Mouse (Mus musculus) liver, postnatal 0 days (tissue): ENCODE results near the gene Lysmd2. TPM values are rescaled to one million over a fixed set of nuclear protein-coding genes. Genes with fewer than 3 reads are reported as not detected.
"Not testable (repeated sequence)": the region's sequence is repeated elsewhere in the genome, so short reads cannot be mapped to it uniquely, and the experiment has no call there.

Source experiments
- ATAC-seq: fragments of 200-750 bp; cut with Nextera tagmentation; 2 replicates; pipeline ENCODE4 v1.8.0; 2017; ENCODE audit warnings: mild to moderate bottlenecking, moderate library complexity
- DNase-seq: peaks from one replicate; pipeline ENCODE4 v3.0.0-alpha.2; 2016
- H3K27ac ChIP-seq: fragments of 300-500 bp; sonication (generic); 2 replicates; pipeline ENCODE4 v1.5.1; 2014; ENCODE audit warnings: antibody characterized with exemption, moderate library complexity, mild to moderate bottlenecking, low read depth
- H3K27me3 ChIP-seq: fragments of 300-500 bp; sonication (generic); 2 replicates; pipeline ENCODE4 v1.6.1; 2014; ENCODE audit warnings: low read length, control low read depth, mixed read lengths; ENCODE audit not compliant: insufficient read depth
- H3K36me3 ChIP-seq: fragments of 300-500 bp; sonication (generic); replicated peaks from 2 replicates; pipeline ENCODE4 v1.6.1; 2014; ENCODE audit warnings: mild to moderate bottlenecking, control low read depth, low read length, moderate library complexity, mixed read lengths; ENCODE audit not compliant: insufficient read depth
- H3K4me1 ChIP-seq: fragments of 300-500 bp; sonication (generic); 2 replicates; pipeline ENCODE4 v1.6.1; 2014; ENCODE audit warnings: antibody characterized with exemption, mild to moderate bottlenecking, control low read depth; ENCODE audit not compliant: insufficient read depth
- H3K4me2 ChIP-seq: fragments of 300-500 bp; sonication (generic); 2 replicates; pipeline ENCODE4 v1.6.1; 2014; ENCODE audit warnings: low read depth, mild to moderate bottlenecking, low read length, moderate library complexity, mixed read lengths
- H3K4me3 ChIP-seq: fragments of 300-500 bp; sonication (generic); 2 replicates; pipeline ENCODE4 v1.5.1; 2014; ENCODE audit warnings: low read depth, low read length
- H3K9ac ChIP-seq: fragments of 300-500 bp; sonication (generic); replicated peaks from 2 replicates; pipeline ENCODE4 v1.6.1; 2014; ENCODE audit warnings: mild to moderate bottlenecking, moderate library complexity
- H3K9me3 ChIP-seq: fragments of 300-500 bp; sonication (generic); 2 replicates; pipeline ENCODE4 v1.6.1; 2016; ENCODE audit warnings: mild to moderate bottlenecking, control low read depth, low read length, mixed read lengths
- CTCF ChIP-seq: sonication (generic); IDR thresholded peaks from 2 replicates; pipeline ENCODE4 v1.5.1; 2016; ENCODE audit warnings: antibody characterized with exemption, low read depth
- EP300 ChIP-seq: IDR thresholded peaks from 2 replicates; pipeline ENCODE4 v1.6.1; 2016; ENCODE audit warnings: antibody characterized with exemption, low read depth, mild to moderate bottlenecking
- WGBS: fragments of 180-500 bp; shearing (Covaris S2); extraction: QIAGEN DNeasy Blood & Tissue Kit; methylation state at CpG from one replicate; pipeline ENCODE4 v1.1.7; 2014; ENCODE audit not compliant: insufficient replicate concordance; 5-methylcytosine and 5-hydroxymethylcytosine counted together
- polyA plus RNA-seq: library from polyadenylated mRNA; unstranded; fragments of >200 nt; fragmentation: Nextera tagmentation; extraction: Ambion mirVana; gene quantifications from 2 replicates; pipeline ENCODE4 v1.2.1, GENCODE M21; 2015

The Lysmd2 gene
- polyA plus RNA-seq, 1 experiment from 2014 or later = 3.9 TPM

GRCm38 (mm10) chr9:75634226-75634625 is 8.7 kb downstream of the Lysmd2 start:
- Histone ChIP-seq H3K4me1 (no peaks in the 10 kb centered on the region), H3K9me3 (no peaks in the 10 kb centered on the region), H3K27me3 (no peaks in the 10 kb centered on the region), H3K4me3 (no peak overlapping the region), H3K4me2 (no peak overlapping the region), H3K27ac (no peak overlapping the region), H3K9ac (no peak overlapping the region), H3K36me3 (no peaks in the 10 kb centered on the region)
- no peak for DNase-seq
- ATAC-seq = no peak
- 81% methylated on average over 4 of the region's 4 CpGs for WGBS
- TF ChIP-seq CTCF (no peak), EP300 (no peak)

GRCm38 (mm10) chr9:75645405-75645804 is 19.9 kb downstream of the Lysmd2 start:
- Histone ChIP-seq H3K36me3 (no peaks in the 10 kb centered on the region), H3K9ac (no peak overlapping the region), H3K9me3 (no peaks in the 10 kb centered on the region), H3K27me3 (no peaks in the 10 kb centered on the region), H3K4me3 (no peak overlapping the region), H3K4me1 (peaks cover 3% of the 10 kb centered on the region; the same call in 1 of the 2 replicates), H3K4me2 (no peak overlapping the region), H3K27ac (no peak overlapping the region)
- DNase-seq = no peak
- WGBS = 26% methylated on average over 3 of the region's 3 CpGs
- TF ChIP-seq CTCF (no peak), EP300 (no peak)
- ATAC-seq = peak; percentile 21; the same call in 1 of the 2 replicates

- Histone ChIP-seq H3K9ac (no peak overlapping the region), H3K27me3 (no peaks in the 10 kb centered on the region), H3K4me3 (no peak overlapping the region), H3K4me2 (no peak overlapping the region), H3K4me1 (no peaks in the 10 kb centered on the region), H3K27ac (no peak overlapping the region), H3K9me3 (no peaks in the 10 kb centered on the region), H3K36me3 (no peaks in the 10 kb centered on the region)
- DNase-seq (no peak), ATAC-seq (no peak)
- 47% methylated on average over 12 of the region's 12 CpGs for WGBS
- TF ChIP-seq EP300 (no peak), CTCF (no peak)
These were observed 28.7 kb downstream of the Lysmd2 start for GRCm38 (mm10) chr9:75653981-75654911.

GRCm38 (mm10) chr9:75656456-75656855 is 30.9 kb downstream of the Lysmd2 start:
- WGBS = 75% methylated on average over 3 of the region's 3 CpGs
- DNase-seq, H3K4me1 ChIP-seq, H3K36me3 ChIP-seq, ATAC-seq, H3K4me2 ChIP-seq, H3K9ac ChIP-seq, H3K4me3 ChIP-seq, H3K27ac ChIP-seq, H3K27me3 ChIP-seq, H3K9me3 ChIP-seq: not testable (repeated sequence)

GRCm38 (mm10) chr9:75660917-75661316 is 35.4 kb downstream of the Lysmd2 start:
- Histone ChIP-seq H3K36me3 (no peaks in the 10 kb centered on the region), H3K9ac (no peak overlapping the region)

GRCm38 (mm10) chr9:75665364-75665763 is 39.8 kb downstream of the Lysmd2 start:
- no peaks in the 10 kb centered on the region for H3K9me3 ChIP-seq
- WGBS = 82% methylated on average over 6 of the region's 6 CpGs
- no peak for TF ChIP-seq CTCF
- TF ChIP-seq EP300 = no peak

More at GRCm38 (mm10) chr9:75660917-75661316, 35.4 kb downstream of the Lysmd2 start:
- TF ChIP-seq EP300 (no peak), CTCF (no peak)
- no peak overlapping the region for H3K4me3 ChIP-seq
- DNase-seq (no peak), ATAC-seq (no peak)
- H3K27me3 ChIP-seq = no peaks in the 10 kb centered on the region
- WGBS = 76% methylated on average over 8 of the region's 8 CpGs
- no peak overlapping the region for H3K4me2 ChIP-seq
- H3K9me3 ChIP-seq = no peaks in the 10 kb centered on the region
- H3K4me1 ChIP-seq = no peaks in the 10 kb centered on the region
- no peak overlapping the region for H3K27ac ChIP-seq

More at GRCm38 (mm10) chr9:75665364-75665763, 39.8 kb downstream of the Lysmd2 start:
- Histone ChIP-seq H3K4me2 (no peak overlapping the region), H3K36me3 (no peaks in the 10 kb centered on the region), H3K4me1 (no peaks in the 10 kb centered on the region), H3K27me3 (no peaks in the 10 kb centered on the region), H3K9ac (no peak overlapping the region), H3K4me3 (no peak overlapping the region), H3K27ac (no peak overlapping the region)
- ATAC-seq = no peak
- DNase-seq = no peak
